Mouse (Mus musculus) bone marrow, adult 2 months (tissue): ENCODE measurements around the gene Itsn1.
A peak's percentile ranks its signal among the peaks of the same experiment; 100 is the strongest.

Experiments
- CTCF ChIP-seq: fragments of 200-500 bp; IDR thresholded peaks from 2 replicates; pipeline ENCODE4 v1.5.1; 2011; ENCODE audit warnings: low read length, control low read depth; ENCODE audit not compliant: control insufficient read depth, insufficient read depth
- POLR2A ChIP-seq: fragments of 200-500 bp; IDR thresholded peaks from 2 replicates; pipeline ENCODE4 v1.6.1; 2011; ENCODE audit warnings: low read depth, mild to moderate bottlenecking, control low read depth, low read length, borderline replicate concordance; ENCODE audit not compliant: control insufficient read depth

- TF ChIP-seq CTCF (no peak), POLR2A (peak; percentile 71; the same call in 1 of the 2 replicates)
These were observed 202.3 kb downstream of the Itsn1 start for GRCm38 (mm10) chr16:91931078-91932013.
